Mouse (Mus musculus): ENCODE results near the gene Sat2.

- no peak for TF ChIP-seq CTCF (IDR thresholded peaks at IDR 0.05; ENCODE audit: low read depth)
- TF ChIP-seq EP300 (IDR thresholded peaks at IDR 0.05; ENCODE audit: low read depth): no peak
Measured at GRCm38 (mm10) chr11:69604795-69605664, 16.8 kb upstream of the Sat2 start.

All from liver, postnatal 0 days (tissue).